Mouse (Mus musculus) kidney, postnatal 36 days (tissue): ENCODE measurements at regions not wholly inside any gene's neighbourhood (a gene's known extent, or its start where the extent isn't known, plus 50 kb on each side); places are given as distances from the start of the nearest gene placed in this dataset.
A peak's percentile ranks its signal among the peaks of the same experiment; 100 is the strongest.
"Not testable (repeated sequence)": the region's sequence is repeated elsewhere in the genome, so short reads cannot be mapped to it uniquely, and the experiment has no call there.

Experiments used
- DNase-seq, 2 experiments: peaks; one replicate each; pipeline ENCODE4 v3.0.0; 2021 to 2022; ENCODE audit warnings: mixed read lengths in 2 of 2

DNA sequence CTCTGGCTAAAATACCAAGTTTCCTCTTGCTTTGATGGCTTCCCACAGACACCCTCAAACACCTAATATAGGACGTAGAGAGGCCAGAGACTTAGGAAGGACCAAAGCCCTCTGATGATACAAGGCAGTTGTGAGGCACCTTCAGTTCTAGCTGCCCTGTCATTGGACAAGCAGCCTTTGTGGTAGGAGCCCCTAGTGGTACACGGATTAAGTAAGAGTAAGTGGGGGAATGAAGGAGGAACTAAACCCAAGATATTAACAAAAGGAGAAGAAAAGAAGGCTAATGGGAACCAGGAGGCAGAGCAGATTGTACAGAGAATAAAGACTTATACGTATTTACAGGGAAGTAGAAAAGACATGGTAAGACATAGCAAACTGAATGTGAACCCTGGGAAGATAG is 352.3 kb upstream of the Tmco5 start:
- DNase-seq, result not testable (repeated sequence)

GRCm38 (mm10) chr2:116536453-116536852 is 342.0 kb upstream of the Tmco5 start:
- no peak for DNase-seq

DNA sequence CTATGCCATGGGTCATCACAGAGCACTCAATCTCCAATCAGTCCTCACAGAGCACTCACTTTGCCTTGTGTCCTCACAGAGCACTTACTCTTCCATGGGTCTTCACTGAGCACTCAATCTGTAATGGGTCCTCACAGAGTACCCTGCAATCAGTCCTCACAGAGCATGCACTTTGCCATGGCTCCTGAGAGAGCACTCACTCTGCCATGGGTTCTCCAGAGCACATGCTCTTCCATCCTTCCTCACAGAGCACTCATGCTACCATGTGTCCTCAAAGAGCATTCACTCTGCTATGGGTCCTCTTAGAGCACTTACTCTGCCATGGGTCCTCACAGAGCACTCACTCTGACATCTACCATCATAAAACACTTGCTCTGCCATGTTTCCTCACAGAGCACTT is 319.1 kb upstream of the Tmco5 start:
- DNase-seq, result no peak

GRCm38 (mm10) chr2:116583989-116584388 is 294.5 kb upstream of the Tmco5 start:
- no peak for DNase-seq

GRCm38 (mm10) chr2:116586203-116586959 is 292.1 kb upstream of the Tmco5 start:
- no peak for DNase-seq

GRCm38 (mm10) chr2:116605869-116606268 is 272.6 kb upstream of the Tmco5 start:
- no peak for DNase-seq

DNA sequence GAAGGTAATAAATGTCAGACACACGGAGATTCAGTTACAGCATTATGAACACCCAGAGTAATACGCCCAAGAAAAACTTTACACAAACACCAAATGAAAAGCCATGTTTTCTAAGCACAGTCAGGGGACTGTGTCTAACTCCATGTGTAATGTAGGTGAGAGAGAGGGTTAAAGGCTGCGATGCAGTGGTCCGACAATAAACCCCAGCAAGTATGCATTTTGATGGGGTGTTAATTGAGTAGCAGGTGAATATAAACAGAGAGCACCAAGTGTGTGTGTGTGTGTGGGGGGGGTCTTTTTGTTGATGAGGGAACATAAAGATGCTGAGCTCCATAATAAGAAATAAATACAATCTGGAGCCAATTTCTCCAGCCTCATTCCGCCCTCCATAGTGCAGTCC is 238.6 kb upstream of the Tmco5 start:
- DNase-seq, result no peak

DNA sequence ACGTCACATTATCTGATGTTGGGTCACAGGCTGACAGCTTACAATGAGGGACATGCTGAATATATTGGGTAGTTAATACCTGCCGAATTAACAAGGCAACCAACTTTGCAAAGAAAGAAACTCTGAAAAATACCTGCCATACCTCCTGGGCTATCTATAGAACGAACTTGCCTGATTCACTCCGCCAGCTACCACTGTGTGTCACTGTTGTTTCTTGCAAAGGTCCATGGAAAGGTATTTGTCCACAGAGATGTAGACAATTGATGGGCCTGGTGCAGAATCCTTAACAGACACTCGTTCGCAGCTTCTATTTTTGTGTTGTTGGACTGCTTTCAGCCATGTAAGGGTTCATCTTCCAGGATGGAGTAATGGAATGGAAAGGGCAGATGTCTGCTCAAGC is 226.4 kb upstream of the Tmco5 start:
- peak in 1 of 2 experiments; percentile 2 for DNase-seq

- no peak for DNase-seq
Observed at GRCm38 (mm10) chr2:116685756-116686155, 192.7 kb upstream of the Tmco5 start.

DNA sequence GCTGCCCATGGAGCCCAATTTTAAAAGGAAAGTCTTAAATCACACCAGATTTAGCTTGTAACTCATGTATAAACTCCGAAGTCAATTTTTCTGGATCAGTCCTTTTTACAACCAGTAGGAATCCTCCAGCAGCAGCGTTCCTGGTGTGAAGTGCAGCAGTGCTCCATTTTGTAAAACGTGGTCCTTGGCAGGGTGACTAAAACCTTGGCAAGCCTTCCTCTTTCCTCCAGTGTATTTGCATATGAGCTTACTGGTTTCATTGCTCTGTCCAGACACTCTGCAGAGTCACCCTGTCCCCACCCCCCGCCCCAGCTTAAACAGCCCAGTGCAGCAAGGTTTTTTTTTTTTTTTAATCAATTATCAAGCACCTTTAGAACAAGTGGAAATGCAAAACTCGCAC is 180.9 kb upstream of the Tmco5 start:
- no peak for DNase-seq

- no peak for DNase-seq
Observed at GRCm38 (mm10) chr2:116704705-116705104, 173.8 kb upstream of the Tmco5 start.

DNA sequence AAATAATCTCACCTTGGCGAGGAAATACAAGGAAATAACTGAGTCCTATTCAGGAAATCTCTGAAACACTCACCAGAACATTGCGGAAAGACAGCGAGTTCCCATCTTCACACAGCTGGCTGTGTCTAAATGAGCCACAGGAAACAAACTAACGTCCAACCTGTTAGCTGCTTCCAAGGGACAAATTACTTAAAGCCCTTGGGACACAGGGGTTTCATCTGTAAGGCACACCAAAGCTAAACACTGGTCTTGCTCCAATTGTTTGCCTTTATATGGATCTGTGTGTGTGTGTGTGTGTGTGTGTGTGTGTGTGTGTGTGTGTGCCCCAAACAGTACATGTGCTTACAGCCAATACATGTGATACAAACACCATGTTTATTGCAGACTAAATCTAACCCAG is 168.9 kb upstream of the Tmco5 start:
- DNase-seq, result peak; percentile 32 to 69

GRCm38 (mm10) chr2:116716529-116717201 is 161.8 kb upstream of the Tmco5 start:
- no peak for DNase-seq

- no peak for DNase-seq
Observed at GRCm38 (mm10) chr2:116718637-116719036, 159.9 kb upstream of the Tmco5 start.

GRCm38 (mm10) chr2:116727591-116727990 is 150.9 kb upstream of the Tmco5 start:
- DNase-seq, result no peak

- DNase-seq, result peak; percentile 84 to 89
Observed at GRCm38 (mm10) chr2:116735702-116736101, 142.8 kb upstream of the Tmco5 start.

- no peak for DNase-seq
Observed at GRCm38 (mm10) chr2:116768459-116769047, 109.9 kb upstream of the Tmco5 start.

DNA sequence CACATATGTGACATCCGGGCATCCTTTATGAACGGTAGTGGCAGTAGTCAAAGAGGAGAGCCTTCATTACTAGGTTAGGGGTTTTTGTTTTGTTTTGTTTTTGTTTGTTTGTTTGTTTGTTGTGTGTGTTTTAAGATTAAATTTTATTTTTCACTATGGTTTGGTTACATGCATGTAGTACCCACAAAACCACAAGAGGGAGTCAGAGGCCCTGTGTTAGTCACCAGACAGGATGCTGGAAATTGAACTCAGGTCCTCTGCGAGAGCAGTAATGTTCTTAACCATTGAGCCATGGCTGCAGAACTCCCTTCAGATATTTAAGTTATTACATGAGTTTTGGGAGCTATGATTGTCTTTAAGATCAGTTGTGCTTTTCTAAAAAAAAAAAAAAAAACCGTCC is 109.3 kb upstream of the Tmco5 start:
- DNase-seq, result peak in 1 of 2 experiments; percentile 5

GRCm38 (mm10) chr2:116772569-116772968 is 105.9 kb upstream of the Tmco5 start:
- DNase-seq, result no peak

DNA sequence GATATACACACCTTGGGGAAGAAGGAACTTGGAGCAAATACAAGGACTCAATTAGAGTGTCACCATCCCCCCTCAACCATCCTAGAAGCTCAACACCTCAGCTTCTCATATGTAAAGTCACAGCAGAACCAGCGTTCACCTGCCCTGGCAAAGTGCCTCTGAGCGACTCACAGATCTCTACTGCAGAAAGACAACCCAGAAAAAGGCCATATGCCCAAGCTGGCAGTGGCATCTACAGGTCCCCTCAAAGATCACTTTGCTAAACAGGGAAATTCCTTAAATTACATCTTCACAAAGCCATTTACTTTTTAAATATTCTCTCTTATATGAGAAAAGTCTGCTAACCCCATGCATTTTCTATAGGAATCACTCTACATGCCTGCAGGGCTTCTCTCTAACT is 78.3 kb upstream of the Tmco5 start:
- no peak for DNase-seq

DNA sequence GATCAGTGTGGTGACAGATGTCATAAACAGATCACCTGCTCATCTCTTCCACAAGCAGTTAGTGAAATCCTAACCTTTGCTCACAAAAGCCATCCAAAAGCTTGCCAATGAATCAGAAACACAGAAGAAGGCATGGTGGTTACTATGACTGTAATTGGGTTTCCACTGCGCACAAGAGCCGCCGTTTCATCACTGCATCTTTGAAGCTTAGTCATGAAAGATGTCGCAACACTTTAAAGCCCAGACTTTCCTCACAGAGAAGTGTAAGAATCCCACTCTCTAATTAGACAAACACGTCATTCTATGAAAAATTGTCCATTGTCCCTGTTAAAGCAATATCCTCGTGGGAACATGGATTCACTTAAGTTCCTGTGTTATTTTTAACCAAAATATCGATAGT is 76.9 kb upstream of the Tmco5 start:
- DNase-seq, result no peak

- DNase-seq, result no peak
Observed at GRCm38 (mm10) chr2:116807207-116807606, 71.3 kb upstream of the Tmco5 start.

DNA sequence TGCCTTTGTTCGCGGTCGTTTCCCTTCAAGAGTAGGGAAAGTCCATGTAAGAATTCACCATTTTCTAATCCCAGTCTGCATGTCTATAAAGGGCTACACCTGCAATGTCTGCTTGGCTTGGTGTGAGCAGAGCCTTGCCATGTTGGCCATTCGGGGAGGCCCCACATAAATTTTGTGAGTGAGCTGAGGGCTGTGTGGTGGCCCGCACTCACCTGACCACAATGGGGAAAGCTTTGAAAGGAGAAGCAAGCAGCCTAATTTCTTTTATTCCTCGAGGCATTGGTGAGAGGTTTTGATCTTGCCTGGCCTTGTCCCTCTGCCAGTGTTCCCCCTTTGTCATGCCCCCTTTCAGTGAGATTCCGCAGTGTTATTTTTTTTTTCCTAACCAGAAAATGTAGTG is 70.9 kb upstream of the Tmco5 start:
- no peak for DNase-seq

DNA sequence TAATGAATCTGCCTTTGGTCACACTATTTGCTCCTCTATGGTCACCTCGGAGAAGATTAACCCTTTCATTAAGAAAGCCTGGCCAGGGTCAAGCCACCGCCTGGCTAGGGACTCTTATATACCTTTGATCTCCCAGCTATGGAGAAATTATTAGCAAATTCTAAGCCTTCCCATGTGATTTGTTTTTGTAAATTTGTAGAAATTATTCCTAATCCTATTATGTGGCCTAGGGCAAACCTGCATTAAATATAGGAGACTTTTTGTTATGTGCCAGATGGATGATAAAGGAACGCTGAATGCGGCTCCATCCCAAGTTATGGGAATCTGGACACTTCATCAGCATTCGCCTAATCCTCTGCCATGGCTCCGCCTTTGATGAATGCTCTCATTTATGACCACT is 70.4 kb upstream of the Tmco5 start:
- no peak for DNase-seq
